ENCODE assay signal across 27 mouse cellular contexts in the genomic region with DNA sequence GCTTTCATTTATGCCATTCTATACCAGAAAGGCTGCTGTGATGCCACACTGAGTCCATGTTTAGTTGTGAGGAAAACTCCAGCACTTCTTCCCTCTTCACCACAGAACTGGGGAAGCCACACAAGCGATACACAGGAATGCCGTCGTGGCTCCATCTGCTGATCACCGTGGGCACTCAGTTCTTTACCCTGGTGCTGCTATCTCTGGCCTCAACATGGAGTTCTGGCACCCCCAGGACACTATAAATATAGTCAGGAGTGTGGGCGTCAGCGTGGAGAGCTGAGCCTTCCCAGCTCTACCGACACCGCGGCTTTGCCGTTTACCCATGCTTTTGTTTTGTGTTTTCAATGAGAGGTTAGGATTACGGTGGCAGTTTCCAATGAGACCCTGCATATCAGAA. TPM values are rescaled to one million over a fixed set of nuclear protein-coding genes. Genes with fewer than 3 reads are reported as not detected.
"Had no signal": no experiment of that assay in that cellular context is flagged by ENCODE, and none has a peak within 500 bp of the region (broad histone marks: within the 10 kb centered on the region; RNA-seq: fewer than 3 reads in every experiment).

No protein-coding gene starts in this region.

- H3K4me3 ChIP-seq: kidney, embryonic 15.5 days; left cerebral cortex, adult 2 months; liver, embryonic 13.5 days; midbrain, embryonic 12.5 days; myocyte; neural tube, embryonic 13.5 days; stomach, embryonic 15.5 days had no signal

- ATAC-seq: midbrain, embryonic 16.5 days had no signal

- H3K9me3 ChIP-seq: kidney, embryonic 15.5 days; liver, embryonic 13.5 days; midbrain, embryonic 12.5 days; neural tube, embryonic 13.5 days; stomach, embryonic 15.5 days had no signal

- H3K27ac ChIP-seq: kidney, embryonic 15.5 days; left cerebral cortex, adult 2 months; liver, embryonic 13.5 days; midbrain, embryonic 12.5 days; neural tube, embryonic 13.5 days; stomach, embryonic 15.5 days had no signal

- H3K27me3 ChIP-seq: kidney, embryonic 15.5 days; liver, embryonic 13.5 days; midbrain, embryonic 12.5 days; neural tube, embryonic 13.5 days; stomach, embryonic 15.5 days had no signal

- DNase-seq: kidney, adult 11 months; kidney, adult 8-10 months; kidney, postnatal 10 days; kidney, postnatal 36 days; layer of hippocampus, postnatal 36 days; liver, embryonic 13.5 days; lung, adult 2 months; lung, postnatal 14 days; lung, postnatal 4 days; right cerebral cortex, postnatal 14 days; thymus, postnatal 25 days had no signal

- H3K9ac ChIP-seq: kidney, embryonic 15.5 days; liver, embryonic 13.5 days; midbrain, embryonic 12.5 days; neural tube, embryonic 13.5 days; stomach, embryonic 15.5 days had no signal

- H3K4me1 ChIP-seq: kidney, embryonic 15.5 days; liver, embryonic 13.5 days; midbrain, embryonic 12.5 days; neural tube, embryonic 13.5 days; stomach, embryonic 15.5 days had no signal

- H3K4me2 ChIP-seq: kidney, embryonic 15.5 days; liver, embryonic 13.5 days; midbrain, embryonic 12.5 days; neural tube, embryonic 13.5 days; stomach, embryonic 15.5 days had no signal

RNA-seq across cellular contexts. Expression of a gene that starts 19.4 kb away (rescaled TPM):
- total RNA-seq: neutrophil, adult 5-6 weeks had no signal

RNA-seq across cellular contexts. Expression of a gene that starts 31.4 kb away (rescaled TPM):
- total RNA-seq: liver, adult 2 months; megakaryocyte progenitor cell, adult 5-6 weeks; megakaryocyte-erythroid progenitor cell, adult 5-6 weeks; monocyte, adult 5-6 weeks; neutrophil, adult 5-6 weeks had no signal
- polyA plus RNA-seq: kidney, embryonic 15.5 days; limb, embryonic 11.5 days; liver, embryonic 13.5 days; liver, embryonic 16.5 days; lung, adult 2 months; lung, embryonic 16.5 days; midbrain, embryonic 12.5 days; midbrain, embryonic 16.5 days; myocyte; neural tube, embryonic 13.5 days; stomach, embryonic 15.5 days; thymus, postnatal 0 days had no signal
